Mouse (Mus musculus): ENCODE measurements around the gene St7.

The St7 gene

GRCm38 (mm10) chr6:17951779-17952178 lies 259.0 kb downstream of the St7 start:
- in situ Hi-C loops (cut with MboI; ENCODE audit: low pct_unique_long_range_greater_than_20kb in 1 of 2, low sequenced_read_pairs in 2 of 2, unreplicated experiment in 1 of 2), result no loop called here

GRCm38 (mm10) chr6:17963455-17963854 lies 270.7 kb downstream of the St7 start:
- in situ Hi-C loops (cut with MboI; ENCODE audit: low pct_unique_long_range_greater_than_20kb in 1 of 2, low sequenced_read_pairs in 2 of 2, unreplicated experiment in 1 of 2), result no loop called here

GRCm38 (mm10) chr6:17968467-17969144 lies 275.9 kb downstream of the St7 start:
- in situ Hi-C loops (cut with MboI; ENCODE audit: low pct_unique_long_range_greater_than_20kb in 1 of 2, low sequenced_read_pairs in 2 of 2, unreplicated experiment in 1 of 2), result no loop called here

GRCm38 (mm10) chr6:17969815-17970214 lies 277.1 kb downstream of the St7 start:
- in situ Hi-C loops (cut with MboI; ENCODE audit: low pct_unique_long_range_greater_than_20kb in 1 of 2, low sequenced_read_pairs in 2 of 2, unreplicated experiment in 1 of 2), result no loop called here

GRCm38 (mm10) chr6:17971393-17971792 lies 278.7 kb downstream of the St7 start:
- in situ Hi-C loops (cut with MboI; ENCODE audit: low pct_unique_long_range_greater_than_20kb in 1 of 2, low sequenced_read_pairs in 2 of 2, unreplicated experiment in 1 of 2), result no loop called here

- in situ Hi-C loops (cut with MboI; ENCODE audit: low pct_unique_long_range_greater_than_20kb in 1 of 2, low sequenced_read_pairs in 2 of 2, unreplicated experiment in 1 of 2), result no loop called here
These were observed 281.7 kb downstream of the St7 start for GRCm38 (mm10) chr6:17974416-17974815.

GRCm38 (mm10) chr6:17977165-17977564 lies 284.4 kb downstream of the St7 start:
- in situ Hi-C loops (cut with MboI; ENCODE audit: low pct_unique_long_range_greater_than_20kb in 1 of 2, low sequenced_read_pairs in 2 of 2, unreplicated experiment in 1 of 2), result no loop called here

- in situ Hi-C loops (cut with MboI; ENCODE audit: low pct_unique_long_range_greater_than_20kb in 1 of 2, low sequenced_read_pairs in 2 of 2, unreplicated experiment in 1 of 2), result no loop called here
These were observed 285.6 kb downstream of the St7 start for GRCm38 (mm10) chr6:17978324-17978723.

- in situ Hi-C loops (cut with MboI; ENCODE audit: low pct_unique_long_range_greater_than_20kb in 1 of 2, low sequenced_read_pairs in 2 of 2, unreplicated experiment in 1 of 2), result no loop called here
These were observed 286.1 kb downstream of the St7 start for GRCm38 (mm10) chr6:17978881-17979280.

- in situ Hi-C loops (cut with MboI; ENCODE audit: low pct_unique_long_range_greater_than_20kb in 1 of 2, low sequenced_read_pairs in 2 of 2, unreplicated experiment in 1 of 2), result no loop called here
These were observed 286.6 kb downstream of the St7 start for GRCm38 (mm10) chr6:17979361-17979760.

GRCm38 (mm10) chr6:17990173-17991028 lies 297.7 kb downstream of the St7 start:
- in situ Hi-C loops (cut with MboI; ENCODE audit: low pct_unique_long_range_greater_than_20kb in 1 of 2, low sequenced_read_pairs in 2 of 2, unreplicated experiment in 1 of 2), result no loop called here

GRCm38 (mm10) chr6:17991625-17992024 lies 298.9 kb downstream of the St7 start:
- in situ Hi-C loops (cut with MboI; ENCODE audit: low pct_unique_long_range_greater_than_20kb in 1 of 2, low sequenced_read_pairs in 2 of 2, unreplicated experiment in 1 of 2), result no loop called here

Measured in mouse embryonic stem cell (cell line).